Mouse (Mus musculus): ENCODE results near the gene Zfp740.

- TF ChIP-seq POLR2A (IDR thresholded peaks at IDR 0.05; ENCODE audit: low read depth, low read length): no peak
- TF ChIP-seq CTCF (IDR thresholded peaks at IDR 0.05; ENCODE audit: extremely low read depth, insufficient read depth, insufficient read length, insufficient replicate concordance): no peak
Observed at GRCm38 (mm10) chr15:102160415-102161060, 42.5 kb upstream of the Zfp740 start.

Measured in spleen, adult 2 months (tissue).